ENCODE assay signal across 8 mouse cellular contexts in the genomic region with DNA sequence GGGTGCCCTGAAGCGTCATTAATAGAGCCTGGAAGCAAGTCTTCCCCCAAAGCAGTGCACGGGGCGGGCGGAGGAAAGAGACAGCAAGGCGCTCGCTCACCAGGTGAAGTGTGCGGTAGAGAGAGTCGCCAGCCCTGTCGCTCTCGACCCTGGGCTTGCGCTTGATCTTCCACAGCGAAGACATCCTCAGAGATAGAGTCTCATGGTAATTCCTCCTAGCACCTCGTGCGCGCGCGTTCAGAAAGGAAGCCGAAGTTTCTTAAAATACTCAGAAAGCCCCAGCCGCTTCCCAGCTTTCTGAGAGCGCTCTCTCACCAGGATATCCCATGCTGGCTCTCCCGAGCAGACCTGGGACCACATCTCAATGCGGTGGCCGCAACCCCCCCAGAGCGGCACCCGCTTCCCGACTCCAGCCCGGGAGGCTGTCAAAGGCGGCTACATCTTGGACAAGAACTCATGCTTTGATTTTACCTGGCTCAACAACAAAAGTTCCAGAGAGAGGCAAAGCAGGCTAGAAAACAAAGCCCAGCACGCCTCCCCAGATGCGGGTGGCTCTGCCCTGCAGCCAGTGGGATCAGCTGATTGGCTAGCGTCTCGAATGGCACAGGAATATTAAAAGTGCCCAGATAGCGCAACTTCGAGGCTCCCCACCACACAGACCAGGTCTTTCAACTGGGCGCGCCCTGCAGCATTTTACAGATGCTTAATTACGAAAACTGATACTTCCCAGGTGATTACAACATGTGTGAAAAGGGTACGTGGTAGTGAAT.
DNase-seq lines count a peak whose midpoint lies in the region; ATAC-seq and TF ChIP-seq lines count a peak whose summit lies in the region.

No protein-coding gene starts in this region.

- H3K79me2 ChIP-seq in liver, adult 2 months (ENCODE audit: control insufficient read depth, insufficient read depth, low read length), result no peaks in the 10 kb centered on the region

- peak overlapping the region; percentile 40 for H3K9ac ChIP-seq in liver, adult 2 months (ENCODE audit: low read depth, low read length)
- H3K9ac ChIP-seq in embryonic facial prominence, embryonic 11.5 days (replicated peaks; ENCODE audit: low read length), result peak overlapping the region; percentile 35
- peak overlapping the region; percentile 55 for H3K9ac ChIP-seq in hindbrain, embryonic 14.5 days

- peak overlapping the region; percentile 25; the same call in 1 of the 2 replicates for H3K27ac ChIP-seq in liver, adult 2 months (replicated peaks; ENCODE audit: insufficient read depth, low read depth, low read length)
- H3K27ac ChIP-seq in embryonic facial prominence, embryonic 11.5 days (replicated peaks; ENCODE audit: low read depth, low read length), result no peak overlapping the region
- H3K27ac ChIP-seq in hindbrain, embryonic 14.5 days, result no peak overlapping the region
- peak overlapping the region; percentile 69 for H3K27ac ChIP-seq in midbrain, embryonic 10.5 days (replicated peaks)

- peaks cover 2% of the 10 kb centered on the region; the same call in 1 of the 2 replicates for H3K27me3 ChIP-seq in liver, adult 2 months (ENCODE audit: control insufficient read depth, insufficient read depth, low read length)
- no peaks in the 10 kb centered on the region for H3K27me3 ChIP-seq in embryonic facial prominence, embryonic 11.5 days (ENCODE audit: control insufficient read depth, insufficient read depth, low read length)
- peaks cover 10% of the 10 kb centered on the region; the same call in 1 of the 2 replicates for H3K27me3 ChIP-seq in hindbrain, embryonic 14.5 days (ENCODE audit: control insufficient read depth, insufficient read depth, low read length)
- peaks cover 79% of the 10 kb centered on the region for H3K27me3 ChIP-seq in midbrain, embryonic 10.5 days (ENCODE audit: low read depth, poor library complexity, severe bottlenecking)

- H3K4me3 ChIP-seq in liver, adult 2 months (ENCODE audit: insufficient read depth, low read depth, low read length), result peak overlapping the region; percentile 59
- peak overlapping the region; percentile 40 for H3K4me3 ChIP-seq in embryonic facial prominence, embryonic 11.5 days (ENCODE audit: low read depth, low read length)
- peak overlapping the region; percentile 34 for H3K4me3 ChIP-seq in hindbrain, embryonic 14.5 days (replicated peaks; ENCODE audit: low read length)
- peak overlapping the region; percentile 59 for H3K4me3 ChIP-seq in midbrain, embryonic 10.5 days

- intact Hi-C loops in left cerebral cortex, postnatal 14 days (cut with DNase I), result no loop called here

- no peak for TF ChIP-seq CTCF in liver, adult 2 months (IDR thresholded peaks at IDR 0.05; ENCODE audit: low read depth, low read length)

- no peaks in the 10 kb centered on the region for H3K9me3 ChIP-seq in embryonic facial prominence, embryonic 11.5 days (replicated peaks; ENCODE audit: control insufficient read depth, low read length)
- no peaks in the 10 kb centered on the region for H3K9me3 ChIP-seq in hindbrain, embryonic 14.5 days (ENCODE audit: control insufficient read depth, low read length)
- H3K9me3 ChIP-seq in midbrain, embryonic 10.5 days (replicated peaks), result peaks cover 4% of the 10 kb centered on the region; the same call in 1 of the 2 replicates

- no peak; the same call in 1 of the 2 replicates for ATAC-seq in embryonic facial prominence, embryonic 11.5 days (replicated peaks; ENCODE audit: insufficient number of reproducible peaks, low FRiP score, low TSS enrichment, low read depth)
- ATAC-seq in hindbrain, embryonic 14.5 days (ENCODE audit: low FRiP score), result no peak

- no peak for DNase-seq in liver, adult 2 months (ENCODE audit: extremely low read depth, low read depth, low spot score)
- no peak for DNase-seq in liver
- DNase-seq in embryonic facial prominence, embryonic 11.5 days (ENCODE audit: low spot score), result peak; percentile 65
- DNase-seq in hindbrain, embryonic 14.5 days (ENCODE audit: low spot score), result no peak
- peak; percentile 53 for DNase-seq in midbrain, embryonic 10.5 days (ENCODE audit: low spot score)
- no peak for DNase-seq in cerebellum, adult 8-10 months
- no peak for DNase-seq in left cerebral cortex, postnatal 14 days (ENCODE audit: low spot score in 2 of 2)
- DNase-seq in cerebellum, adult 11-12 months, result no peak

- no peaks in the 10 kb centered on the region for H3K36me3 ChIP-seq in liver, adult 2 months (ENCODE audit: control insufficient read depth, insufficient read depth, low read length)
- H3K36me3 ChIP-seq in embryonic facial prominence, embryonic 11.5 days (replicated peaks; ENCODE audit: control insufficient read depth, insufficient read depth, low read depth, low read length), result no peaks in the 10 kb centered on the region
- H3K36me3 ChIP-seq in hindbrain, embryonic 14.5 days (replicated peaks; ENCODE audit: control insufficient read depth, insufficient read depth), result peaks cover 9% of the 10 kb centered on the region
- H3K36me3 ChIP-seq in midbrain, embryonic 10.5 days, result peaks cover 10% of the 10 kb centered on the region; the same call in 1 of the 2 replicates

- peak overlapping the region; percentile 88 for H3K4me2 ChIP-seq in embryonic facial prominence, embryonic 11.5 days (ENCODE audit: low read depth, low read length)
- H3K4me2 ChIP-seq in hindbrain, embryonic 14.5 days (replicated peaks), result peak overlapping the region; percentile 79

- TF ChIP-seq POLR2A in liver, adult 2 months (IDR thresholded peaks at IDR 0.05; ENCODE audit: extremely low read depth, insufficient read depth, low read length), result no peak

- no peaks in the 10 kb centered on the region for H3K4me1 ChIP-seq in liver, adult 2 months (ENCODE audit: control insufficient read depth, insufficient read depth, low read length)
- no peaks in the 10 kb centered on the region; the same call in 1 of the 2 replicates for H3K4me1 ChIP-seq in embryonic facial prominence, embryonic 11.5 days (ENCODE audit: control insufficient read depth, insufficient read depth, low read length)
- H3K4me1 ChIP-seq in hindbrain, embryonic 14.5 days (replicated peaks; ENCODE audit: control insufficient read depth, insufficient read depth, low read length), result peaks cover 22% of the 10 kb centered on the region
- peaks cover 63% of the 10 kb centered on the region for H3K4me1 ChIP-seq in midbrain, embryonic 10.5 days

- WGBS in liver, adult 2 months, result 12% methylated on average over 38 of the region's 38 CpGs
- 2% methylated on average over 36 of the region's 38 CpGs for WGBS in embryonic facial prominence, embryonic 11.5 days
- WGBS in hindbrain, embryonic 14.5 days, result 3% methylated on average over 38 of the region's 38 CpGs
- 3% methylated on average over 38 of the region's 38 CpGs for WGBS in midbrain, embryonic 10.5 days

Comparison
In these comparisons a context has a peak if more than half of its experiments do, and no peak if none do; other contexts are left out.
1. DNase-seq: peak in embryonic facial prominence, embryonic 11.5 days (single experiment) and midbrain, embryonic 10.5 days (single experiment); none in liver, adult 2 months (single experiment), liver (single experiment), hindbrain, embryonic 14.5 days (single experiment), cerebellum, adult 8-10 months (single experiment), left cerebral cortex, postnatal 14 days (0 of 2) and cerebellum, adult 11-12 months (single experiment).
2. H3K27ac ChIP-seq: peak in liver, adult 2 months (single experiment) and midbrain, embryonic 10.5 days (single experiment); none in embryonic facial prominence, embryonic 11.5 days (single experiment) and hindbrain, embryonic 14.5 days (single experiment).
3. Peak in every context shown above with its lines, with median percentiles within 50 percentile points of each other: H3K4me3 ChIP-seq and H3K9ac ChIP-seq.